Mouse (Mus musculus) brown adipose tissue, adult 24 weeks (tissue): ENCODE measurements around the gene Mfrp. TPM values are rescaled to one million over a fixed set of nuclear protein-coding genes. Genes with fewer than 3 reads are reported as not detected.
A peak's percentile ranks its signal among the peaks of the same experiment; 100 is the strongest.

Experiments used
- H3K27ac ChIP-seq: fragments of 200-500 bp; replicated peaks from 2 replicates; pipeline ENCODE4 v1.5.1; 2012; ENCODE audit warnings: low read depth, mild to moderate bottlenecking, low read length
- H3K4me1 ChIP-seq: fragments of 200-500 bp; 2 replicates; pipeline ENCODE4 v1.6.1; 2012; ENCODE audit warnings: low read length, mixed read lengths; ENCODE audit not compliant: control insufficient read depth, insufficient read depth, insufficient read length
- H3K4me3 ChIP-seq: fragments of 200-500 bp; 2 replicates; pipeline ENCODE4 v1.5.1; 2012; ENCODE audit warnings: low read depth, mild to moderate bottlenecking, low read length, moderate library complexity; ENCODE audit not compliant: insufficient read depth
- polyA plus RNA-seq: library from polyadenylated mRNA; stranded (reverse); fragments of >200 nt; gene quantifications from 2 replicates; pipeline ENCODE4 v1.2.4, GENCODE M21; 2012; ENCODE audit not compliant: missing spikeins, insufficient read depth, insufficient read length

Mfrp gene
- polyA plus RNA-seq, 1 experiment = not detected

- Histone ChIP-seq H3K4me1 (no peaks in the 10 kb centered on the region; the same call in 1 of the 2 replicates), H3K27ac (no peak overlapping the region), H3K4me3 (no peak overlapping the region)
These were observed 26.9 kb upstream of the Mfrp start for GRCm38 (mm10) chr9:44074395-44075275.

GRCm38 (mm10) chr9:44075276-44075995, 26.1 kb upstream of the Mfrp start:
- no peaks in the 10 kb centered on the region; the same call in 1 of the 2 replicates for H3K4me1 ChIP-seq
- H3K27ac ChIP-seq = no peak overlapping the region
- no peak overlapping the region for H3K4me3 ChIP-seq

GRCm38 (mm10) chr9:44075996-44076763, 25.3 kb upstream of the Mfrp start:
- no peaks in the 10 kb centered on the region; the same call in 1 of the 2 replicates for H3K4me1 ChIP-seq
- no peak overlapping the region for H3K27ac ChIP-seq
- H3K4me3 ChIP-seq = no peak overlapping the region

GRCm38 (mm10) chr9:44076764-44077120, 24.8 kb upstream of the Mfrp start:
- Histone ChIP-seq H3K27ac (no peak overlapping the region), H3K4me1 (no peaks in the 10 kb centered on the region; the same call in 1 of the 2 replicates), H3K4me3 (no peak overlapping the region)

- H3K27ac ChIP-seq = no peak overlapping the region
- H3K4me1 ChIP-seq = no peaks in the 10 kb centered on the region; the same call in 1 of the 2 replicates
- no peak overlapping the region for H3K4me3 ChIP-seq
These were observed 24.1 kb upstream of the Mfrp start for GRCm38 (mm10) chr9:44077266-44077910.

- Histone ChIP-seq H3K4me1 (no peaks in the 10 kb centered on the region; the same call in 1 of the 2 replicates), H3K27ac (no peak overlapping the region), H3K4me3 (no peak overlapping the region)
These were observed 23.3 kb upstream of the Mfrp start for GRCm38 (mm10) chr9:44078136-44078797.

GRCm38 (mm10) chr9:44078955-44079756, 22.4 kb upstream of the Mfrp start:
- Histone ChIP-seq H3K4me3 (no peak overlapping the region), H3K27ac (no peak overlapping the region), H3K4me1 (no peaks in the 10 kb centered on the region; the same call in 1 of the 2 replicates)

GRCm38 (mm10) chr9:44079997-44080780, 21.3 kb upstream of the Mfrp start:
- Histone ChIP-seq H3K27ac (no peak overlapping the region), H3K4me1 (peaks cover 3% of the 10 kb centered on the region), H3K4me3 (no peak overlapping the region)

- Histone ChIP-seq H3K4me3 (no peak overlapping the region), H3K4me1 (peaks cover 3% of the 10 kb centered on the region), H3K27ac (no peak overlapping the region)
These were observed 20.6 kb upstream of the Mfrp start for GRCm38 (mm10) chr9:44080953-44081352.

- Histone ChIP-seq H3K27ac (no peak overlapping the region), H3K4me3 (no peak overlapping the region), H3K4me1 (peaks cover 3% of the 10 kb centered on the region)
These were observed 19.9 kb upstream of the Mfrp start for GRCm38 (mm10) chr9:44081581-44081980.

GRCm38 (mm10) chr9:44082266-44082665, 19.3 kb upstream of the Mfrp start:
- Histone ChIP-seq H3K4me3 (no peak overlapping the region), H3K4me1 (peaks cover 3% of the 10 kb centered on the region), H3K27ac (no peak overlapping the region)

GRCm38 (mm10) chr9:44083392-44084121, 18.0 kb upstream of the Mfrp start:
- Histone ChIP-seq H3K4me1 (peaks cover 7% of the 10 kb centered on the region), H3K27ac (no peak overlapping the region), H3K4me3 (peak overlapping the region; percentile 54; the same call in 1 of the 2 replicates)
